Mouse (Mus musculus) heart, embryonic 14.5 days (tissue): ENCODE data around the gene Gm14418. TPM values are rescaled to one million over a fixed set of nuclear protein-coding genes. Genes with fewer than 3 reads are reported as not detected.
"Not testable (repeated sequence)": the region's sequence is repeated elsewhere in the genome, so short reads cannot be mapped to it uniquely, and the experiment has no call there.

ENCODE experiments used
- ATAC-seq: fragments of 200-750 bp; cut with Nextera tagmentation; 2 replicates; pipeline ENCODE4 v1.8.0; 2017; ENCODE audit warnings: low read depth, moderate TSS enrichment; ENCODE audit not compliant: insufficient number of reproducible peaks, insufficient read depth, low FRiP score
- H3K27ac ChIP-seq, 2 experiments: fragments of 200-500 bp in 1 of 2; fragments of 300-500 bp in 1 of 2; sonication (generic) in 1 of 2; replicated peaks in 1 of 2; 2 replicates each; pipeline ENCODE4 v1.5.1; 2012 to 2014; ENCODE audit warnings: low read depth in 2 of 2, low read length in 2 of 2, control low read depth in 1 of 2, mild to moderate bottlenecking in 1 of 2, mixed read lengths in 1 of 2; ENCODE audit not compliant: control insufficient read depth in 1 of 2, insufficient read depth in 1 of 2
- H3K27me3 ChIP-seq: fragments of 300-500 bp; sonication (generic); 2 replicates; pipeline ENCODE4 v1.6.1; 2014; ENCODE audit warnings: mild to moderate bottlenecking, low read length, control low read depth; ENCODE audit not compliant: control insufficient read depth, insufficient read depth
- H3K36me3 ChIP-seq: fragments of 300-500 bp; sonication (generic); 2 replicates; pipeline ENCODE4 v1.6.1; 2014; ENCODE audit warnings: mild to moderate bottlenecking, control low read depth, low read length, mixed read lengths; ENCODE audit not compliant: control insufficient read depth, insufficient read depth
- H3K4me1 ChIP-seq, 2 experiments: fragments of 200-500 bp in 1 of 2; fragments of 300-500 bp in 1 of 2; sonication (generic) in 1 of 2; 2 replicates each; pipeline ENCODE4 v1.6.1; 2012 to 2014; ENCODE audit warnings: low read length in 2 of 2, control low read depth in 1 of 2, mixed read lengths in 1 of 2; ENCODE audit not compliant: control insufficient read depth in 2 of 2, insufficient read depth in 2 of 2
- H3K4me2 ChIP-seq: fragments of 300-500 bp; sonication (generic); 2 replicates; pipeline ENCODE4 v1.6.1; 2014; ENCODE audit warnings: mild to moderate bottlenecking, low read length
- H3K4me3 ChIP-seq, 2 experiments: fragments of 200-500 bp in 1 of 2; fragments of 300-500 bp in 1 of 2; sonication (generic) in 1 of 2; 2 replicates each; pipeline ENCODE4 v1.5.1; 2012 to 2014; ENCODE audit warnings: low read length in 2 of 2, mild to moderate bottlenecking in 2 of 2, control low read depth in 1 of 2, low read depth in 1 of 2, moderate library complexity in 1 of 2; ENCODE audit not compliant: control insufficient read depth in 1 of 2, insufficient read depth in 1 of 2
- H3K9ac ChIP-seq: fragments of 300-500 bp; sonication (generic); 2 replicates; pipeline ENCODE4 v1.6.1; 2014; ENCODE audit warnings: mild to moderate bottlenecking, low read length
- H3K9me3 ChIP-seq: fragments of 300-500 bp; sonication (generic); 2 replicates; pipeline ENCODE4 v1.6.1; 2016; ENCODE audit warnings: low read length, control low read depth; ENCODE audit not compliant: control insufficient read depth
- WGBS: fragments of 180-500 bp; shearing (Covaris S2); extraction: QIAGEN DNeasy Blood & Tissue Kit; methylation state at CpG from one replicate; pipeline ENCODE4 v1.1.7; 2014; 5-methylcytosine and 5-hydroxymethylcytosine counted together
- polyA plus RNA-seq: library from polyadenylated mRNA; unstranded; fragments of >200 nt; fragmentation: Nextera tagmentation; extraction: Ambion mirVana; gene quantifications from 2 replicates; pipeline ENCODE4 v1.2.1, GENCODE M21; 2014

The Gm14418 gene
- polyA plus RNA-seq, result 8.6 and 11.7 TPM in 2 replicates

GRCm38 (mm10) chr2:177398096-177398495 lies at the start of gene Gm14418:
TSS of gene Gm14418 (minus strand) at chr2:177398320.
- not testable (repeated sequence) for H3K9me3 ChIP-seq, H3K36me3 ChIP-seq, H3K9ac ChIP-seq, H3K27ac ChIP-seq, H3K4me2 ChIP-seq, ATAC-seq, H3K27me3 ChIP-seq, H3K4me1 ChIP-seq
- H3K4me3 ChIP-seq, result peak within 1 kb of the TSS; percentile 36 to 57
- WGBS, result 18% methylated on average over 6 of the region's 6 CpGs

Other genes starting within 250 kb of the Gm14418 start
- 17.1 and 17.7 TPM in 2 replicates for gene Gm14410, start 191.9 kb downstream of the Gm14418 start, polyA plus RNA-seq
- not detected in 2 replicates for gene Gm14409, start 131.3 kb downstream of the Gm14418 start, polyA plus RNA-seq
- 0.50 and 0.74 TPM in 2 replicates for gene Gm14412, start 74.0 kb downstream of the Gm14418 start, polyA plus RNA-seq
- gene Zfp970, start 66.4 kb upstream of the Gm14418 start, polyA plus RNA-seq, result 13.6 and 15.0 TPM in 2 replicates
- gene Gm14403, start 99.9 kb upstream of the Gm14418 start, polyA plus RNA-seq, result 6.6 and 7.3 TPM in 2 replicates
- gene Gm14406, start 179.9 kb upstream of the Gm14418 start, polyA plus RNA-seq, result not detected in 2 replicates